Mouse (Mus musculus): ENCODE data around the gene Gp2. TPM values are rescaled to one million over a fixed set of nuclear protein-coding genes. Genes with fewer than 3 reads are reported as not detected.

Gene Gp2
- polyA plus RNA-seq, 1 experiment from 2014 or later: not detected

- no peak for ATAC-seq (replicated peaks)
- no peaks in the 10 kb centered on the region for H3K36me3 ChIP-seq
- WGBS: 84% methylated on average over 13 of the region's 13 CpGs
- H3K27me3 ChIP-seq: no peaks in the 10 kb centered on the region
- no peak overlapping the region for H3K27ac ChIP-seq (replicated peaks)
- no peak overlapping the region for H3K4me3 ChIP-seq
- H3K9me3 ChIP-seq: no peaks in the 10 kb centered on the region
- no peak overlapping the region for H3K4me2 ChIP-seq (replicated peaks)
- no peaks in the 10 kb centered on the region for H3K4me1 ChIP-seq
- H3K9ac ChIP-seq (replicated peaks): no peak overlapping the region
Measured at GRCm38 (mm10) chr7:119394050-119394732, 64.9 kb downstream of the Gp2 start.

Other genes starting within 250 kb of the Gp2 start
- gene Umod, start 20.0 kb upstream of the Gp2 start, polyA plus RNA-seq (2015; fragmentation: Nextera tagmentation; extraction: Ambion mirVana): not detected in 2 replicates
- gene Acsm5, start 60.2 kb upstream of the Gp2 start, polyA plus RNA-seq (2015; fragmentation: Nextera tagmentation; extraction: Ambion mirVana): not detected in 2 replicates
- 0.08 TPM in 1 of 2 replicates, not detected in the other for gene Pdilt, start 64.2 kb upstream of the Gp2 start, polyA plus RNA-seq (2015; fragmentation: Nextera tagmentation; extraction: Ambion mirVana)
- gene Acsm2, start 95.1 kb upstream of the Gp2 start, polyA plus RNA-seq (2015; fragmentation: Nextera tagmentation; extraction: Ambion mirVana): not detected in 2 replicates
- gene Acsm1, start 147.7 kb upstream of the Gp2 start, polyA plus RNA-seq (2015; fragmentation: Nextera tagmentation; extraction: Ambion mirVana): not detected in 2 replicates
- gene Acsm4, start 230.7 kb upstream of the Gp2 start, polyA plus RNA-seq (2015; fragmentation: Nextera tagmentation; extraction: Ambion mirVana): not detected in 2 replicates